Mouse (Mus musculus) ovary, postnatal 36 days (tissue): ENCODE measurements at regions not wholly inside any gene's neighbourhood (a gene's known extent, or its start where the extent isn't known, plus 50 kb on each side); places are given as distances from the start of the nearest gene placed in this dataset.

ENCODE experiments used
- DNase-seq: peaks from one replicate; pipeline ENCODE4 v3.0.0; 2022; ENCODE audit warnings: low spot score, mixed read lengths

GRCm38 (mm10) chr1:81746013-81746412 lies 486.9 kb upstream of the Gm9747 start:
- no peak for DNase-seq

- no peak for DNase-seq
These were observed 485.9 kb upstream of the Gm9747 start for GRCm38 (mm10) chr1:81747025-81747424.

- DNase-seq, result no peak
These were observed 478.8 kb upstream of the Gm9747 start for GRCm38 (mm10) chr1:81754067-81754466.

GRCm38 (mm10) chr1:81755281-81755680 lies 477.6 kb upstream of the Gm9747 start:
- no peak for DNase-seq

GRCm38 (mm10) chr1:81755694-81756093 lies 477.2 kb upstream of the Gm9747 start:
- DNase-seq, result no peak

GRCm38 (mm10) chr1:81759919-81760318 lies 473.0 kb upstream of the Gm9747 start:
- no peak for DNase-seq

- no peak for DNase-seq
These were observed 461.2 kb upstream of the Gm9747 start for GRCm38 (mm10) chr1:81771704-81772103.

- DNase-seq, result no peak
These were observed 452.3 kb upstream of the Gm9747 start for GRCm38 (mm10) chr1:81780583-81780982.

GRCm38 (mm10) chr1:81784305-81784704 lies 448.6 kb upstream of the Gm9747 start:
- no peak for DNase-seq

GRCm38 (mm10) chr1:81794771-81795170 lies 438.1 kb upstream of the Gm9747 start:
- DNase-seq, result no peak

GRCm38 (mm10) chr1:81795399-81795798 lies 437.5 kb upstream of the Gm9747 start:
- no peak for DNase-seq

GRCm38 (mm10) chr1:81811591-81811990 lies 421.3 kb upstream of the Gm9747 start:
- no peak for DNase-seq

GRCm38 (mm10) chr1:81818884-81819283 lies 414.0 kb upstream of the Gm9747 start:
- no peak for DNase-seq

- no peak for DNase-seq
These were observed 390.9 kb upstream of the Gm9747 start for GRCm38 (mm10) chr1:81841966-81842365.

GRCm38 (mm10) chr1:81850462-81851144 lies 382.3 kb upstream of the Gm9747 start:
- DNase-seq, result no peak

- no peak for DNase-seq
These were observed 373.4 kb upstream of the Gm9747 start for GRCm38 (mm10) chr1:81859464-81859863.

- DNase-seq, result no peak
These were observed 368.3 kb upstream of the Gm9747 start for GRCm38 (mm10) chr1:81864571-81864970.

GRCm38 (mm10) chr1:81886940-81887531 lies 345.9 kb upstream of the Gm9747 start:
- DNase-seq, result no peak

- DNase-seq, result peak; percentile 54
These were observed 335.7 kb upstream of the Gm9747 start for GRCm38 (mm10) chr1:81897241-81897640.

GRCm38 (mm10) chr1:81900843-81901242 lies 332.1 kb upstream of the Gm9747 start:
- no peak for DNase-seq

- DNase-seq, result no peak
These were observed 328.9 kb upstream of the Gm9747 start for GRCm38 (mm10) chr1:81904056-81904455.

GRCm38 (mm10) chr1:81912607-81913006 lies 320.3 kb upstream of the Gm9747 start:
- no peak for DNase-seq

- no peak for DNase-seq
These were observed 319.3 kb upstream of the Gm9747 start for GRCm38 (mm10) chr1:81913561-81913964.

GRCm38 (mm10) chr1:81916840-81917239 lies 316.1 kb upstream of the Gm9747 start:
- no peak for DNase-seq
